Mouse (Mus musculus): ENCODE data around the gene Pigf. TPM values are rescaled to one million over a fixed set of nuclear protein-coding genes. Genes with fewer than 3 reads are reported as not detected.
A peak's percentile ranks its signal among the peaks of the same experiment; 100 is the strongest.

Gene Pigf
- polyA plus RNA-seq, 1 experiment from 2014 or later: 32.4 TPM

DNA sequence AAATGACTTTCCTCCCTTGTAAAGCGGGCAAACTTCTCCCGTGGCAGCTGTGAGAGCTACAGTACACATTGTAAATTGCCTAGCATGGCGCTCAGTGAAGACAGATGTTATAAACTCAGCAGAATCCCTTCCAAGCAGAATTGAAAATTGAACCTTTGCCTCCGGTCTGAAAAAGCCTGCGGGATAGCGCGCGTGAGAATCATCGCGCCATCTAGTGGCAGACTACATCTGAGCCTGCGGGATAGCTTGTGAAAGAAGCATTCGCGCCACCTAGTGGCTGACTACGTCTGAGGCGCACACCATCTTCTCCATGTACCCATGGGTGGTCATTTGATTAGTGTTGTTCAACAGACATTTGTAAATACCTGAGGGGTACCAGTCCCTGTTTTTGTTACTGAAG lies 19.2 kb upstream of the Pigf start:
- no peak overlapping the region for H3K4me2 ChIP-seq (ENCODE audit: low read length)
- no peaks in the 10 kb centered on the region for H3K9me3 ChIP-seq (ENCODE audit: control insufficient read depth, low read length)
- no peaks in the 10 kb centered on the region for H3K27me3 ChIP-seq (replicated peaks; ENCODE audit: control insufficient read depth, insufficient read depth, low read length)
- no peaks in the 10 kb centered on the region for H3K36me3 ChIP-seq (ENCODE audit: control insufficient read depth, insufficient read depth)
- H3K4me1 ChIP-seq (replicated peaks; ENCODE audit: control insufficient read depth, insufficient read depth, low read length): peaks cover 7% of the 10 kb centered on the region
- H3K27ac ChIP-seq (ENCODE audit: low read length): no peak overlapping the region
- ATAC-seq: peak; percentile 81
- no peak overlapping the region for H3K9ac ChIP-seq (replicated peaks; ENCODE audit: low read depth, low read length)
- 2% methylated on average over 15 of the region's 15 CpGs for WGBS
- H3K4me3 ChIP-seq (replicated peaks; ENCODE audit: low read length): no peak overlapping the region

GRCm38 (mm10) chr17:87041739-87042138 lies 16.5 kb upstream of the Pigf start:
- WGBS: 60% methylated on average over 19 of the region's 19 CpGs
- H3K4me1 ChIP-seq (replicated peaks; ENCODE audit: control insufficient read depth, insufficient read depth, low read length): peaks cover 7% of the 10 kb centered on the region
- no peak overlapping the region for H3K9ac ChIP-seq (replicated peaks; ENCODE audit: low read depth, low read length)
- no peaks in the 10 kb centered on the region for H3K27me3 ChIP-seq (replicated peaks; ENCODE audit: control insufficient read depth, insufficient read depth, low read length)
- H3K4me2 ChIP-seq (ENCODE audit: low read length): peak overlapping the region; percentile 23; the same call in 1 of the 2 replicates
- H3K4me3 ChIP-seq (replicated peaks; ENCODE audit: low read length): no peak overlapping the region
- peaks cover 3% of the 10 kb centered on the region; the same call in 1 of the 2 replicates for H3K36me3 ChIP-seq (ENCODE audit: control insufficient read depth, insufficient read depth)
- H3K27ac ChIP-seq (ENCODE audit: low read length): no peak overlapping the region
- H3K9me3 ChIP-seq (ENCODE audit: control insufficient read depth, low read length): no peaks in the 10 kb centered on the region
- peak; percentile 34; the same call in 1 of the 2 replicates for ATAC-seq

- no peak for ATAC-seq
- WGBS: 89% methylated on average over 5 of the region's 5 CpGs
- peaks cover 7% of the 10 kb centered on the region for H3K4me1 ChIP-seq (replicated peaks; ENCODE audit: control insufficient read depth, insufficient read depth, low read length)
Measured at GRCm38 (mm10) chr17:87038496-87038895, 13.3 kb upstream of the Pigf start.

DNA sequence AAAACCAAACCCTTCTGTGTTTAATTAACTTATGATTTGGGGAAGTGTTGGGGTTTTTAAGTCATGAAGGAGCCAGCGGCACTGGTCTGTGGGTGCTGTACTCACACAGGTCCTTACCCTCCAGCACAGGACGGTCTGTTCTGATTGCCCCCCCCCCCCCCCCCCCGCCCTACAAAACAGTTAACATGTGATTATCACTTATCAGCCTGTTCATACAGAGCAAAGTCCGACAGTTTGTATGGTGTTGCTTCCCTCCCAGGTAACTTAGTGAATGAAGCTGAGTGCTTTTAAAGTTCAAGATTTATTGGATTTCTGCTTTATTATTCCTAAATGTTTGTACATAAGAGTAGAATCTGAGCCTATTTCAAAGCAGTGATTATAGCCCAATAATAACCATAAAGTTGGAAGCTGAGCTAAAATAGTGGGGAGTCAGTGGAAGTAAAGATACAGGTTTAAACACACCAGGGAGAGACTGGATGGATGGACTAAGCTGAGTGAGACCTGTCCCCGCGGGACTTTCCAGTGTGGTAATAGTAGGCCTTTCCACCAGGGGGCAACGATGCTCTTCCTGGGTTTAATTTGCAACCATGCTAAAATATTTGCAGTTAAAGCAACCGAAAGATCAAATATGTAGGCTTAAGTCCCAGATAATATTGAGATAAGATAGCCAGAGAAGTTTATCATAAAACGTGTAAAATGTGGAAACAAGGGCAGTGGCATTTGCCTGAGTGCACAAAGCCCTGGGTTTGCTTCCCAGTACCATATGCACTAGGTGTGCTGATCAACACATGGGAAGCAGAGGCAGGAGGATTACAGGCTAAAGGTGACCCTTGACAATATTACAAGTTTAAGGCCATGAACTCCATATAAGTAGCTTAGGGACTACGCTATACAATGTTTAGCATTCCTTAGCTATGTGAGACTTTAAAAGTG lies 11.2 kb upstream of the Pigf start:
- H3K27ac ChIP-seq (ENCODE audit: low read length): no peak overlapping the region
- no peaks in the 10 kb centered on the region for H3K27me3 ChIP-seq (replicated peaks; ENCODE audit: control insufficient read depth, insufficient read depth, low read length)
- no peaks in the 10 kb centered on the region for H3K4me1 ChIP-seq (replicated peaks; ENCODE audit: control insufficient read depth, insufficient read depth, low read length)
- no peak overlapping the region for H3K9ac ChIP-seq (replicated peaks; ENCODE audit: low read depth, low read length)
- H3K9me3 ChIP-seq (ENCODE audit: control insufficient read depth, low read length): no peaks in the 10 kb centered on the region
- no peak for ATAC-seq
- H3K36me3 ChIP-seq (ENCODE audit: control insufficient read depth, insufficient read depth): peaks cover 8% of the 10 kb centered on the region
- WGBS: 62% methylated on average over 9 of the region's 10 CpGs
- H3K4me2 ChIP-seq (ENCODE audit: low read length): no peak overlapping the region
- H3K4me3 ChIP-seq (replicated peaks; ENCODE audit: low read length): no peak overlapping the region

More at GRCm38 (mm10) chr17:87038496-87038895, 13.3 kb upstream of the Pigf start:
- no peaks in the 10 kb centered on the region for H3K27me3 ChIP-seq (replicated peaks; ENCODE audit: control insufficient read depth, insufficient read depth, low read length)
- H3K4me3 ChIP-seq (replicated peaks; ENCODE audit: low read length): no peak overlapping the region
- H3K4me2 ChIP-seq (ENCODE audit: low read length): no peak overlapping the region
- no peak overlapping the region for H3K27ac ChIP-seq (ENCODE audit: low read length)
- H3K9me3 ChIP-seq (ENCODE audit: control insufficient read depth, low read length): no peaks in the 10 kb centered on the region
- H3K9ac ChIP-seq (replicated peaks; ENCODE audit: low read depth, low read length): no peak overlapping the region
- peaks cover 8% of the 10 kb centered on the region for H3K36me3 ChIP-seq (ENCODE audit: control insufficient read depth, insufficient read depth)

- H3K4me2 ChIP-seq (ENCODE audit: low read length): peak overlapping the region; percentile 98
- H3K36me3 ChIP-seq (ENCODE audit: control insufficient read depth, insufficient read depth): peaks cover 2% of the 10 kb centered on the region; the same call in 1 of the 2 replicates
- peaks cover 17% of the 10 kb centered on the region for H3K4me1 ChIP-seq (replicated peaks; ENCODE audit: control insufficient read depth, insufficient read depth, low read length)
- H3K9me3 ChIP-seq (ENCODE audit: control insufficient read depth, low read length): no peaks in the 10 kb centered on the region
- no peaks in the 10 kb centered on the region for H3K27me3 ChIP-seq (replicated peaks; ENCODE audit: control insufficient read depth, insufficient read depth, low read length)
- H3K4me3 ChIP-seq (replicated peaks; ENCODE audit: low read length): peak overlapping the region; percentile 96
- peak overlapping the region; percentile 75 for H3K9ac ChIP-seq (replicated peaks; ENCODE audit: low read depth, low read length)
- no peak overlapping the region for H3K27ac ChIP-seq (ENCODE audit: low read length)
- under 1% methylated on average over 55 of the region's 55 CpGs for WGBS
- peak; percentile 70 for ATAC-seq
Measured at GRCm38 (mm10) chr17:87024491-87025242, 539 bp downstream of the Pigf start.

GRCm38 (mm10) chr17:87019692-87020091 lies 5.5 kb downstream of the Pigf start:
- Histone ChIP-seq H3K36me3 (ENCODE audit: control insufficient read depth, insufficient read depth) (no peaks in the 10 kb centered on the region), H3K9ac (replicated peaks; ENCODE audit: low read depth, low read length) (no peak overlapping the region), H3K9me3 (ENCODE audit: control insufficient read depth, low read length) (no peaks in the 10 kb centered on the region; the same call in 1 of the 2 replicates), H3K4me1 (replicated peaks; ENCODE audit: control insufficient read depth, insufficient read depth, low read length) (peaks cover 6% of the 10 kb centered on the region), H3K4me2 (ENCODE audit: low read length) (no peak overlapping the region), H3K27ac (ENCODE audit: low read length) (no peak overlapping the region), H3K4me3 (replicated peaks; ENCODE audit: low read length) (no peak overlapping the region), H3K27me3 (replicated peaks; ENCODE audit: control insufficient read depth, insufficient read depth, low read length) (no peaks in the 10 kb centered on the region)
- WGBS: 93% methylated on average over 5 of the region's 5 CpGs
- ATAC-seq: no peak

DNA sequence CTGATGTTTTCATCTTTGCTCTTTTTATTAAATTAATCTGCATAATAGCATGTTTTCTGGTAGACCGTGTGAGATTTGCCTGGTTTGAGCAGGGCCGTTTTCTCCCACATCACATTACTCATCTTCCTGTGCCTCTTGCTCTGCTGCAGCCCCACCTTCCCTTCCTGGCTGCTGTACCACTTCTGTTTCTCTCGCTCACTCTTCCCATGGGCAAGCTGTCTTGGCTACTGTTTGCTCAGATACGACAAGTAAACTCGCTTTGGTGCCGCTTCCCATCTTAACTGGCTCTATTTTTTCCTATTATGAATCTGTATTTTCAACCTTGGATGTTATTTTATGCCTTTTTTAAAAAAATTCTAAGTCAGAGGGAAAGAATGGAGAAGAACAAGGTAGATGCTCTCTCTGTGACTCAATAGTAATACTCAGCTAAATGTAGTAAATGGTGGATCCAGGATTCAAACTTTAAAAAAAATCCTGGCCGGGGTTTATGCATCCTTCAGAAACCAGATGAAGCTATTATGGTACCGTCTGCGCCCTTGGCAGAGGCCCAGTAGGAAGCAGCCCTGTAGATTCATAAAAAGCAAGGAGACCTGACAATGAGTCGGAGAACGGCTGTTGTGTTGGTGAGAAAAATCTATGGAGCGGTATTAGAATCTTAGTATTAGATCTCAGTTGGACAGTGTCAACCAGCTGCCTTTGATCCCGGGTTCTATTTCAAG lies 13.7 kb downstream of the Pigf start:
- Histone ChIP-seq H3K4me3 (replicated peaks; ENCODE audit: low read length) (no peak overlapping the region), H3K9me3 (ENCODE audit: control insufficient read depth, low read length) (no peaks in the 10 kb centered on the region; the same call in 1 of the 2 replicates), H3K4me1 (replicated peaks; ENCODE audit: control insufficient read depth, insufficient read depth, low read length) (no peaks in the 10 kb centered on the region), H3K9ac (replicated peaks; ENCODE audit: low read depth, low read length) (no peak overlapping the region), H3K4me2 (ENCODE audit: low read length) (peak overlapping the region; percentile 17; the same call in 1 of the 2 replicates), H3K27me3 (replicated peaks; ENCODE audit: control insufficient read depth, insufficient read depth, low read length) (no peaks in the 10 kb centered on the region), H3K36me3 (ENCODE audit: control insufficient read depth, insufficient read depth) (no peaks in the 10 kb centered on the region), H3K27ac (ENCODE audit: low read length) (peak overlapping the region; percentile 53)
- peak; percentile 88 for ATAC-seq
- 52% methylated on average over 13 of the region's 13 CpGs for WGBS

GRCm38 (mm10) chr17:87008950-87009349 lies 16.3 kb downstream of the Pigf start:
- H3K4me2 ChIP-seq (ENCODE audit: low read length): no peak overlapping the region
- no peak overlapping the region for H3K9ac ChIP-seq (replicated peaks; ENCODE audit: low read depth, low read length)
- WGBS: 82% methylated on average over 3 of the region's 3 CpGs
- no peaks in the 10 kb centered on the region for H3K27me3 ChIP-seq (replicated peaks; ENCODE audit: control insufficient read depth, insufficient read depth, low read length)
- H3K27ac ChIP-seq (ENCODE audit: low read length): no peak overlapping the region
- no peaks in the 10 kb centered on the region for H3K36me3 ChIP-seq (ENCODE audit: control insufficient read depth, insufficient read depth)
- ATAC-seq: no peak
- no peak overlapping the region for H3K4me3 ChIP-seq (replicated peaks; ENCODE audit: low read length)
- H3K4me1 ChIP-seq (replicated peaks; ENCODE audit: control insufficient read depth, insufficient read depth, low read length): no peaks in the 10 kb centered on the region
- no peaks in the 10 kb centered on the region for H3K9me3 ChIP-seq (ENCODE audit: control insufficient read depth, low read length)
